Mouse (Mus musculus): ENCODE data around the gene Zfp830. TPM values are rescaled to one million over a fixed set of nuclear protein-coding genes. Genes with fewer than 3 reads are reported as not detected.

Zfp830 gene
- polyA plus RNA-seq, 1 experiment from 2014 or later: 28.3 TPM

GRCm38 (mm10) chr11:82808485-82808884, 44.3 kb downstream of the Zfp830 start:
- Histone ChIP-seq H3K9ac (replicated peaks; ENCODE audit: low read depth) (no peak overlapping the region), H3K9me3 (ENCODE audit: low read length) (no peaks in the 10 kb centered on the region), H3K4me2 (replicated peaks; ENCODE audit: low read depth, low read length) (no peak overlapping the region), H3K27ac (ENCODE audit: low read length) (no peak overlapping the region), H3K4me1 (ENCODE audit: insufficient read depth, low read depth, low read length) (no peaks in the 10 kb centered on the region), H3K36me3 (ENCODE audit: insufficient read depth, low read length) (0 out of 2 replicates have a peak, but pooled peaks cover 17% of the 10 kb centered on the region), H3K4me3 (ENCODE audit: low read depth, low read length) (no peak overlapping the region), H3K27me3 (replicated peaks; ENCODE audit: insufficient read depth, low read length) (no peaks in the 10 kb centered on the region)
- WGBS: 63% methylated on average over 5 of the region's 5 CpGs
- DNase-seq (ENCODE audit: low spot score) (no peak), ATAC-seq (no peak)
- TF ChIP-seq CTCF (IDR thresholded peaks at IDR 0.05): no peak
- TF ChIP-seq EP300 (IDR thresholded peaks at IDR 0.05): no peak

Other genes with a start within 250 kb of the Zfp830 start
- gene Cct6b, start within 50 bp of the Zfp830 start, polyA plus RNA-seq (2015; fragmentation: Nextera tagmentation; extraction: Ambion mirVana): 0.31 and 0.35 TPM in 2 replicates
- 10.9 and 11.6 TPM in 2 replicates for gene Lig3, start 16.8 kb downstream of the Zfp830 start, polyA plus RNA-seq (2015; fragmentation: Nextera tagmentation; extraction: Ambion mirVana)
- gene Rffl, start 106.9 kb downstream of the Zfp830 start, polyA plus RNA-seq (2015; fragmentation: Nextera tagmentation; extraction: Ambion mirVana): 9.2 and 10.3 TPM in 2 replicates
- 7.3 and 8.7 TPM in 2 replicates for gene Rad51d, start 126.3 kb downstream of the Zfp830 start, polyA plus RNA-seq (2015; fragmentation: Nextera tagmentation; extraction: Ambion mirVana)
- gene Fndc8, start 127.8 kb downstream of the Zfp830 start, polyA plus RNA-seq (2015; fragmentation: Nextera tagmentation; extraction: Ambion mirVana): 0.24 and 0.27 TPM in 2 replicates
- 9.5 and 10.8 TPM in 2 replicates for gene Nle1, start 144.1 kb downstream of the Zfp830 start, polyA plus RNA-seq (2015; fragmentation: Nextera tagmentation; extraction: Ambion mirVana)
- gene Unc45b, start 146.2 kb downstream of the Zfp830 start, polyA plus RNA-seq (2015; fragmentation: Nextera tagmentation; extraction: Ambion mirVana): 20.6 and 22.0 TPM in 2 replicates
- gene Slfn5, start 187.0 kb downstream of the Zfp830 start, polyA plus RNA-seq (2015; fragmentation: Nextera tagmentation; extraction: Ambion mirVana): 25.8 and 29.9 TPM in 2 replicates
- gene Slfn9, start 227.5 kb downstream of the Zfp830 start, polyA plus RNA-seq (2015; fragmentation: Nextera tagmentation; extraction: Ambion mirVana): 2.2 and 3.1 TPM in 2 replicates

Data from lung, postnatal 0 days (tissue).